Mouse (Mus musculus) small intestine, adult 2 months (tissue): ENCODE results near the gene Rnf115.

ENCODE experiments used
- CTCF ChIP-seq: fragments of 200-500 bp; IDR thresholded peaks from 2 replicates; pipeline ENCODE4 v1.5.1; 2012; ENCODE audit warnings: low read depth, mild to moderate bottlenecking, control low read depth, inconsistent platforms, low read length, moderate library complexity, mixed read lengths; ENCODE audit not compliant: insufficient replicate concordance, insufficient read length; ENCODE audit errors: extremely low read depth
- POLR2A ChIP-seq: fragments of 200-500 bp; IDR thresholded peaks from 2 replicates; pipeline ENCODE4 v1.6.1; 2012; ENCODE audit warnings: low read depth, mild to moderate bottlenecking, control low read depth, inconsistent platforms, low read length, moderate library complexity

- no peak for TF ChIP-seq CTCF
- no peak for TF ChIP-seq POLR2A
These were observed 107.3 kb downstream of the Rnf115 start for GRCm38 (mm10) chr3:96834587-96835348.
